Mouse (Mus musculus) skeletal muscle tissue, adult 2 months (tissue): Measurements from ENCODE around the gene Alb.
A peak's percentile ranks its signal among the peaks of the same experiment; 100 is the strongest.

Experiments
- DNase-seq: peaks from one replicate; pipeline ENCODE4 v3.0.0-alpha.2; 2012; ENCODE audit warnings: low read depth, low spot score

Gene Alb

GRCm38 (mm10) chr5:90492440-90492839 is 31.7 kb downstream of the Alb start:
- no peak for DNase-seq

- DNase-seq: no peak
Measured at GRCm38 (mm10) chr5:90494308-90494707, 33.6 kb downstream of the Alb start.

- DNase-seq: no peak
Measured at GRCm38 (mm10) chr5:90499509-90499908, 38.8 kb downstream of the Alb start.

- DNase-seq: peak; percentile 18
Measured at GRCm38 (mm10) chr5:90500714-90501113, 40.0 kb downstream of the Alb start.

GRCm38 (mm10) chr5:90501752-90502151 is 41.1 kb downstream of the Alb start:
- no peak for DNase-seq

GRCm38 (mm10) chr5:90504742-90505141 is 44.0 kb downstream of the Alb start:
- DNase-seq: no peak

GRCm38 (mm10) chr5:90506507-90506906 is 45.8 kb downstream of the Alb start:
- no peak for DNase-seq

- no peak for DNase-seq
Measured at GRCm38 (mm10) chr5:90507411-90507949, 46.8 kb downstream of the Alb start.

GRCm38 (mm10) chr5:90509828-90510592 is 49.3 kb downstream of the Alb start:
- DNase-seq: no peak

- no peak for DNase-seq
Measured at GRCm38 (mm10) chr5:90512288-90512955, 51.7 kb downstream of the Alb start.

GRCm38 (mm10) chr5:90515561-90515960 is 54.9 kb downstream of the Alb start:
- no peak for DNase-seq

GRCm38 (mm10) chr5:90518356-90519100 is 57.8 kb downstream of the Alb start, which contains the start of gene Afm:
Gene Afm (plus strand): TSS chr5:90518932.
- DNase-seq: no peak
